12 mouse cellular contexts compared by ENCODE assay signal in genomic region chr2:150663255-150663654, GRCm38 (mm10). TPM values are rescaled to one million over a fixed set of nuclear protein-coding genes. Genes with fewer than 3 reads are reported as not detected.
A peak's percentile ranks its signal among the peaks of the same experiment; 100 is the strongest.
DNase-seq lines count a peak whose midpoint lies in the region; ATAC-seq and TF ChIP-seq lines count a peak whose summit lies in the region.
"Had no signal": no experiment of that assay in that cellular context is flagged by ENCODE, and none has a peak within 500 bp of the region (broad histone marks: within the 10 kb centered on the region; RNA-seq: fewer than 3 reads in every experiment).

No protein-coding gene starts in this region.

- H3K9me3 ChIP-seq in liver, embryonic 15.5 days (replicated peaks), result no peaks in the 10 kb centered on the region
- H3K9me3 ChIP-seq: neural tube, embryonic 12.5 days had no signal

- no peak overlapping the region; the same call in 1 of the 2 replicates for H3K9ac ChIP-seq in heart, adult 2 months (ENCODE audit: low read depth, low read length)
- H3K9ac ChIP-seq in liver, embryonic 15.5 days, result no peak overlapping the region
- H3K9ac ChIP-seq: neural tube, embryonic 12.5 days had no signal

- no peaks in the 10 kb centered on the region for H3K27me3 ChIP-seq in heart, adult 2 months (ENCODE audit: control insufficient read depth, insufficient read depth, low read length)
- no peaks in the 10 kb centered on the region for H3K27me3 ChIP-seq in liver, embryonic 15.5 days
- H3K27me3 ChIP-seq: neural tube, embryonic 12.5 days had no signal

- TF ChIP-seq POLR2A in heart, adult 2 months (IDR thresholded peaks at IDR 0.05; ENCODE audit: insufficient read depth, low read depth, low read length), result peak; percentile 52

- WGBS in heart, adult 2 months, result 14% methylated on average over 9 of the region's 9 CpGs
- 58% methylated on average over 9 of the region's 9 CpGs for WGBS in liver, embryonic 15.5 days (ENCODE audit: insufficient replicate concordance)

- H3K36me3 ChIP-seq in heart, adult 2 months (ENCODE audit: control insufficient read depth, insufficient read depth, low read length), result peaks cover 42% of the 10 kb centered on the region; the same call in 1 of the 2 replicates
- H3K36me3 ChIP-seq in liver, embryonic 15.5 days (replicated peaks), result peaks cover 30% of the 10 kb centered on the region

- peak overlapping the region; percentile 96 for H3K4me2 ChIP-seq in liver, embryonic 15.5 days
- H3K4me2 ChIP-seq: neural tube, embryonic 12.5 days had no signal

- no peak for TF ChIP-seq CTCF in heart, adult 2 months (IDR thresholded peaks at IDR 0.05)

- H3K27ac ChIP-seq in heart, adult 2 months, result peak overlapping the region; percentile 84
- H3K27ac ChIP-seq in liver, embryonic 15.5 days (replicated peaks), result peak overlapping the region; percentile 95
- H3K27ac ChIP-seq: neural tube, embryonic 12.5 days had no signal

- peaks cover 16% of the 10 kb centered on the region for H3K4me1 ChIP-seq in heart, adult 2 months (ENCODE audit: control insufficient read depth, insufficient read depth, low read length)
- peaks cover 78% of the 10 kb centered on the region for H3K4me1 ChIP-seq in liver, embryonic 15.5 days (replicated peaks)

- intact Hi-C loops in heart, adult 2 months (cut with DNase I), result loop anchor here (5.0 kb wide), 1 partner anchor 124 kb away; the partner anchor contains the start of gene Pygb

- peak; percentile 55 for DNase-seq in layer of hippocampus, adult 11-12 months (ENCODE audit: low spot score)
- no peak for DNase-seq in layer of hippocampus, postnatal 25 days (ENCODE audit: extremely low spot score in 1 of 2, low spot score in 1 of 2)
- DNase-seq in c-Kit-negative CD71-positive TER-119-positive erythroid progenitor cells, embryonic 14.5 days (ENCODE audit: low read depth, low spot score), result peak; percentile 52
- no peak for DNase-seq in heart, adult 2 months
- DNase-seq in testis, postnatal 10 days (ENCODE audit: low spot score), result no peak
- DNase-seq in B cell, adult 2 months, result no peak
- DNase-seq in kidney, adult 11 months, result no peak
- DNase-seq: cerebellum, postnatal 36 days had no signal

- no peak overlapping the region for H3K4me3 ChIP-seq in heart, adult 2 months
- no peak overlapping the region for H3K4me3 ChIP-seq in liver, embryonic 15.5 days (replicated peaks)
- H3K4me3 ChIP-seq: neural tube, embryonic 12.5 days had no signal

- H3K79me2 ChIP-seq in heart, adult 2 months (replicated peaks; ENCODE audit: control insufficient read depth, insufficient read depth, low read length), result no peaks in the 10 kb centered on the region; the same call in 1 of the 2 replicates

- no peak for ATAC-seq in liver, embryonic 15.5 days (ENCODE audit: insufficient read depth)

- no peak for TF ChIP-seq EP300 in heart, adult 2 months (IDR thresholded peaks at IDR 0.05; ENCODE audit: insufficient read depth, low read depth, low read length)

RNA-seq across cellular contexts. Expression of gene Acss1, which starts 5.0 kb away (rescaled TPM):
- 10 to 100 TPM; 22.9 to 32.2 TPM for total RNA-seq in layer of hippocampus, postnatal 25 days (2021)
- 100 to 1,000 TPM; 256 to 332 TPM for total RNA-seq in heart, adult 2 months (2021)
- polyA plus RNA-seq in heart, adult 2 months (2012; rRNA removed), result 301 and 494 TPM in 2 replicates
- polyA plus RNA-seq in liver, embryonic 15.5 days (2015; fragmentation: Nextera tagmentation; extraction: Ambion mirVana), result 45.3 and 50.8 TPM in 2 replicates

RNA-seq across cellular contexts. Expression of gene Vsx1, which starts 25.9 kb away (rescaled TPM):
- total RNA-seq in layer of hippocampus, postnatal 25 days (2021), result under 1 TPM in 1 of 2 experiments, not detected in 1; 0.07 TPM
- under 1 TPM; 0.10 to 0.14 TPM for total RNA-seq in heart, adult 2 months (2021)
- not detected in 2 replicates for polyA plus RNA-seq in heart, adult 2 months (2012; rRNA removed)
- polyA plus RNA-seq in liver, embryonic 15.5 days (2015; fragmentation: Nextera tagmentation; extraction: Ambion mirVana), result not detected in 2 replicates
- total RNA-seq: MEL had no signal
- polyA plus RNA-seq: urinary bladder, adult 2 months had no signal

RNA-seq across cellular contexts. Expression of gene Apmap, which starts 54.9 kb away (rescaled TPM):
- 10 to 100 TPM; 52.4 to 58.0 TPM for total RNA-seq in layer of hippocampus, postnatal 25 days (2021)
- 10 to 100 TPM; 52.6 to 56.9 TPM for total RNA-seq in heart, adult 2 months (2021)
- 37.5 and 59.4 TPM in 2 replicates for polyA plus RNA-seq in heart, adult 2 months (2012; rRNA removed)
- polyA plus RNA-seq in liver, embryonic 15.5 days (2015; fragmentation: Nextera tagmentation; extraction: Ambion mirVana), result 27.8 and 28.0 TPM in 2 replicates

Comparison
In these comparisons a context has a peak if more than half of its experiments do, and no peak if none do; other contexts are left out.
1. DNase-seq: peak in layer of hippocampus, adult 11-12 months (single experiment) and c-Kit-negative CD71-positive TER-119-positive erythroid progenitor cells, embryonic 14.5 days (single experiment); none in layer of hippocampus, postnatal 25 days (0 of 2), heart, adult 2 months (0 of 2), testis, postnatal 10 days (single experiment), B cell, adult 2 months (0 of 2) and kidney, adult 11 months (single experiment).
2. RNA of gene Acss1, which starts 5.0 kb away (total RNA-seq): 256 to 332 TPM in heart, adult 2 months; 22.9 to 32.2 TPM in layer of hippocampus, postnatal 25 days; every median in the first group is over 4 times any median in the second.